Mouse (Mus musculus) megakaryocyte progenitor cell, adult 5-6 weeks (primary cell): ENCODE data around the gene Ssbp3. TPM values are rescaled to one million over a fixed set of nuclear protein-coding genes. Genes with fewer than 3 reads are reported as not detected.

Source experiments
- ATAC-seq: replicated peaks from 2 replicates; pipeline ENCODE4 v1.8.0; 2016; ENCODE audit warnings: mild to moderate bottlenecking, moderate TSS enrichment, inconsistent platforms; ENCODE audit not compliant: poor library complexity
- total RNA-seq, 2 experiments: library from RNA; stranded (forward) in 1 of 2; stranded (reverse) in 1 of 2; fragments of 157-497, 149-512 nt in 1 of 2; fragments of 200-1000 nt in 1 of 2; gene quantifications; 2 replicates each; pipeline versions ENCODE4 v1.2.3 to v1.2.4; 2015 to 2017

Gene Ssbp3
- total RNA-seq, 2 experiments from 2014 or later = 16.0 to 36.5 TPM

- no peak for ATAC-seq
Measured at GRCm38 (mm10) chr4:107084858-107085257, 174.4 kb downstream of the Ssbp3 start.

DNA sequence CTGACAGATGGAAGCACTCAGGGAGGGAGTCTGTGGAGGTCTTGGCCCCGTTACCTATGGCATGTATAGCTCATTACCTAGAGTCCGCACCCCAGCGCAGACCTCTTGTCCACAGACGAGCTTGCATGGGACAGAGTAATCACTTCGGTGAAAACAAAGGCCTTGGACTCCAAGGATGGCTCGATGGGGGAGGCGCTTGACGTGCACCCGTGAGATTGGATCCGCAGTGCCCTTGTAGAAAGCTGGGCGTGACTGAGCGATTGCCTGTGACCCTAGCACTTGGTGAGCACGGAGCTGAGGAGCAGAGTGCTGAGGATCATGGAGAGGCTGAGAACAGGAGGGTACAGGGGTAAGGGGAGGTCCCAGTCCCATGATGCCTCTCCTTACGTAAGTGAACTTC, 181.2 kb downstream of the Ssbp3 start:
- no peak for ATAC-seq

GRCm38 (mm10) chr4:107094484-107095187, 184.1 kb downstream of the Ssbp3 start:
- peak; percentile 22; the same call in 1 of the 2 replicates for ATAC-seq

DNA sequence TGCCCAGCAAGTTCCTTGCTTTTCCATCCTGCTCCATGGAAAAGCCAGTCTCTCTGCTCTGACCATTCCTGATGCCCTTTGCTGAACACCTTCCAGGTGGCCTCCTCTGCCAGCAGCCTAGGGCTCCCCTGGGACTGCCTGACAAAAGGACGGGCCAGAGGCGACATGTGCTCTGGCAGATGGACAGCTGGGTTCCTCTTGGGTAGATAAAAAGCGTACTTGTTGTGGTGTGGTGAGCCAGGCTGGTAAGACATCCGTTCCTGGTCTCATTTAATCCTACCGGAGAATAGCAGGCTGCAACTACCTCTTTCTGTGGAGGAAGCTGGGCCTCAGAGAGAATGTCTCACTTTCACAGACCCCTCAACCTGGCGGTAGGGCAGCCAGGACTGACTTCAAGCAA, 185.5 kb downstream of the Ssbp3 start:
- peak; percentile 77 for ATAC-seq

DNA sequence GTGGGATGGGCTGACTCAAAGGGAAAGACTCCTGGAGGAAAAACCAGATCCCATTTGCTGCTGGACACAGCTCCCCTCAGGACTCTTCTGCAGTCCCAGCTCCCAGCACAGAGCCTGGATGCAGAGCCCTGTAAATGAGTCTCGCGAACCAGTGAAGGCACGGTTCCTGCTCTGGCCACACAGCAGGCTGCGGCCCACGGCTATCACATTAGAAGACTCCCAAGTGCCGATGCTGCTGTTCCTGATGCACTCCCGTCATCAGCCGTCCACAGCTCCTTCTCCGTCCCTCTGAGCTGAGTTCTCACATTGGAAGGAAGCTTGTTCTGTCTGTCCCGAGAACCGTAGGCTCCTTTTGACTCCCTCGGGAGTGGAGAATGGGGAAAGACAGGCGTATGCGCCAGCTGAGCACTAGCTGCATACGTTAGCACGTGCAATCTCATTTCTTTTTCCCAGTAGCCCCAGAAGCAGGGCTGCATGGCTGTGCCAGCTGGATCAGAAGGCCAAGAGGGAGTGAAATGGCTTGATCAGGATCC, 186.4 kb downstream of the Ssbp3 start, which contains the start of gene Cdcp2:
Gene Cdcp2, plus strand, starts transcription at position 51 of the 533 bp plus-strand sequence.
- no peak for ATAC-seq

DNA sequence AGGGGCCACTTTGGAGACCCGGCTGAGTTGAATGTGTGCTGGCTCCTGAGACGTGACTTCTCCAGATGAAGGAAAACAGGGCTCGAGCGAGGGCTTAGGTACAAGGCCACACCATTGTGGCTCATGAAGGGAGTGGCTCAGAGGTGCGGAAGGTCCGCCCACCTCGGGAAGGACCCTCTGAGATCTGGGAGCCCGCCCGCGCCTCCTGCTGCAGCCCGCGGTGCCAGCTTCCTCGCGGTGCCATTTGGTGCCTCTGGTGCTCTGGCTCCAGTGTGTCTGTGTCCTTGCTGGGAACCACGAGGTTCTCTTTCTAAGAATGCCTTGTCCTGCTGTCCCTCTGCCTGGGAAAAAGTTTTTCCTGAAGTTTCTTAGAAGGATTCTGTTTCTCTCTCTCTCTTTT, 187.4 kb downstream of the Ssbp3 start:
- ATAC-seq = no peak

GRCm38 (mm10) chr4:107098375-107098774, 187.9 kb downstream of the Ssbp3 start:
- no peak for ATAC-seq

DNA sequence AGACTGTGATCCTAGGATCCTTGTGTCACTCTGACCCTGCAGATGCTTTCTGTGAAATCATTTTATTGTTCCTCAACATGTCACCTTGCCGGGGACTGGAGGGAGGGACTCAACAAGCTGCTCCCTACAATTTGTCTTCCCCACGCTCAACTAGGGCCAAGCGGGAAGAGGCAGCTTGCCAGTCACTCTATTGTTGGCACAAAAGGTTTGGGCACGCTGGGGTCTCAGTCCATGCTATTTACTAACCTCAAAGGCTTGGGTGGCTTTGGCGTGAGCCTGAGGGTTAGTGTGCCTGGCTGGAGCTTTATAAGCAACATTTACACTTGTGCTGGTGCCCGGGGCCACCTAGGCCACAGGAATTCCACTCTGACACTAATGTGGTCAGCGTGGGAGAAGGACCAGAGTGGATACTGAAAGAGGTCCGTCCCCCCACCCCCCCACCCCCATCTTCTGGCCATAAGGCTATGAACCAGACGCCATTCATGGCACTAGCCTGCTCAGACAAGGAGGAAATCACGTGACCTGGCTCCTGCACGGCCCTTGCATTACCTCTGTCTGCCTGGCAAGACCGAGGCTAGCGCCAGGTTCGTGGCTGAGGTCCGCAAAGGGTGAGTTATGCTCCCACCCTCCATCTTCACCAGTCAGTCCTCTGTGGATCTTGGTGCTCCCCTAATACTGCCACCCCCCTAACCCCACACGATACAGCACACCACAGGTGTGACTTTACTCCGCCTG, 188.5 kb downstream of the Ssbp3 start:
- ATAC-seq = no peak

Other genes starting within 250 kb of the Ssbp3 start
- 32.2 and 42.5 TPM in 2 replicates for gene Ttc4, start 231.8 kb upstream of the Ssbp3 start, total RNA-seq (2015)
- gene Ttc4, start 231.8 kb upstream of the Ssbp3 start, total RNA-seq (2017) = 24.9 and 28.2 TPM in 2 replicates
- not detected in 2 replicates for gene Mroh7, start 179.8 kb upstream of the Ssbp3 start, total RNA-seq (2015)
- not detected in 2 replicates for gene Mroh7, start 179.8 kb upstream of the Ssbp3 start, total RNA-seq (2017)
- gene Fam151a, start 176.8 kb upstream of the Ssbp3 start, total RNA-seq (2015) = not detected in 2 replicates
- gene Fam151a, start 176.8 kb upstream of the Ssbp3 start, total RNA-seq (2017) = not detected in 2 replicates
- gene Acot11, start 105.7 kb upstream of the Ssbp3 start, total RNA-seq (2015) = 2.0 and 2.3 TPM in 2 replicates
- gene Acot11, start 105.7 kb upstream of the Ssbp3 start, total RNA-seq (2017) = 2.6 and 3.2 TPM in 2 replicates
- gene Mrpl37, start 156.2 kb downstream of the Ssbp3 start, total RNA-seq (2015) = 70.2 and 77.7 TPM in 2 replicates
- gene Mrpl37, start 156.2 kb downstream of the Ssbp3 start, total RNA-seq (2017) = 60.2 and 60.6 TPM in 2 replicates
- gene Cyb5rl, start 156.3 kb downstream of the Ssbp3 start, total RNA-seq (2015) = 2.7 and 3.5 TPM in 2 replicates
- 6.2 and 6.5 TPM in 2 replicates for gene Cyb5rl, start 156.3 kb downstream of the Ssbp3 start, total RNA-seq (2017)
- gene Cdcp2, start 186.2 kb downstream of the Ssbp3 start, total RNA-seq (2015) = not detected in 2 replicates
- gene Cdcp2, start 186.2 kb downstream of the Ssbp3 start, total RNA-seq (2017) = not detected in 2 replicates